Mouse (Mus musculus) kidney, adult 2 months (tissue): ENCODE results near the gene Rbbp8nl.

Experiments used
- CTCF ChIP-seq: fragments of 200-500 bp; conservative IDR thresholded peaks from 2 replicates; pipeline ENCODE4 v1.5.1; 2011; ENCODE audit warnings: low read depth, mild to moderate bottlenecking, control low read depth, low read length, moderate library complexity, mixed read lengths; ENCODE audit not compliant: insufficient read depth, insufficient read length
- POLR2A ChIP-seq: fragments of 200-500 bp; IDR thresholded peaks from one replicate; pipeline ENCODE4 v1.6.1; 2011; ENCODE audit warnings: low read depth, low read length, control low read depth

DNA sequence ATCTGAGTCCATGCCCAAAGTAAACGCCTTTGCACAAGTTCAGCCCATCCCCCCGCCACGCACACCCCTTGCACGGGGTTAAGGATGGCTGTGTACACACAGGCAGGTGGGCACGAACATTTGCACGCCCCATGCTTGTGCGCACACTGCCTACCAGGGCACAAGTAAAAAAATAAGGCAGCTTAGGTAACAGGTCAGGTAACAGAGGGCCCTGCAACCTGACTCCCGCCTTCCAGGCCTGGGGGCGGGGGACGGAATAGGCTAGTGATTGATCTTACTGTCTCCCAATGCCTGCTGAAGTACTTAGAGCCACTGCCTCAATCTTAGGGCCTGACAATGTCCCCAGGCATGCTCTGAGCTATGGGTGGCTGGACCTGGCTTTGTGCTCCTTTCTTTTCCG, 713 bp downstream of the Rbbp8nl start:
- TF ChIP-seq CTCF (no peak), POLR2A (no peak)
